Mouse (Mus musculus) cortical plate, adult 2 months (tissue): ENCODE data around the gene Lypd6.

ENCODE experiments used
- CTCF ChIP-seq: fragments of 200-500 bp; IDR thresholded peaks from 2 replicates; pipeline ENCODE4 v1.5.1; 2011; ENCODE audit warnings: mild to moderate bottlenecking, control low read depth, low read length; ENCODE audit not compliant: insufficient read depth; ENCODE audit errors: extremely low read depth
- POLR2A ChIP-seq: fragments of 200-500 bp; IDR thresholded peaks from 2 replicates; pipeline ENCODE4 v1.6.1; 2011; ENCODE audit warnings: mild to moderate bottlenecking, low read length, control low read depth; ENCODE audit not compliant: insufficient read depth; ENCODE audit errors: extremely low read depth

DNA sequence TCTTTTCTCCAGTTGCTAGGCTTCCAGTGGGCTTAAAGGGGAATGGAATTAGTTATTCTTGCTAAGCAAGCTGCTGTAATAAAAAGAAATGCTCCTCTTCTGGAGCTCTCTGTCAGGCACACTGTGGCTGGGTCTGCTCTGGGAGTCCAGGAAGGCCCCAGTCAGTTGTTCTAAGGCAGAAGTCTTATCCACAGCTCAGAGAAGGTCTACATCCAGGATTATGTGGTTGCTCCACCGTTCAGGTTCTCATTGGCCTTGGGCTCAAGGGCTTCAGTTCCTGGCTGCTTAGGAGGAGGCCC, 34.9 kb downstream of the Lypd6 start:
- no peak for TF ChIP-seq CTCF
- no peak for TF ChIP-seq POLR2A
